Mouse (Mus musculus) spleen, adult 18-20 months (tissue): ENCODE results near the gene Osbpl9.

Experiments
- DNase-seq, 2 experiments: peaks; one replicate each; pipeline ENCODE4 v3.0.0; 2022; ENCODE audit warnings: mixed read lengths in 2 of 2

The Osbpl9 gene

GRCm38 (mm10) chr4:109102574-109102973, 99.5 kb downstream of the Osbpl9 start:
- DNase-seq = no peak

GRCm38 (mm10) chr4:109098861-109099260, 103.2 kb downstream of the Osbpl9 start:
- no peak for DNase-seq

GRCm38 (mm10) chr4:109094269-109094668, 107.8 kb downstream of the Osbpl9 start:
- DNase-seq = no peak

- no peak for DNase-seq
Measured at GRCm38 (mm10) chr4:109092344-109092743, 109.7 kb downstream of the Osbpl9 start.

DNA sequence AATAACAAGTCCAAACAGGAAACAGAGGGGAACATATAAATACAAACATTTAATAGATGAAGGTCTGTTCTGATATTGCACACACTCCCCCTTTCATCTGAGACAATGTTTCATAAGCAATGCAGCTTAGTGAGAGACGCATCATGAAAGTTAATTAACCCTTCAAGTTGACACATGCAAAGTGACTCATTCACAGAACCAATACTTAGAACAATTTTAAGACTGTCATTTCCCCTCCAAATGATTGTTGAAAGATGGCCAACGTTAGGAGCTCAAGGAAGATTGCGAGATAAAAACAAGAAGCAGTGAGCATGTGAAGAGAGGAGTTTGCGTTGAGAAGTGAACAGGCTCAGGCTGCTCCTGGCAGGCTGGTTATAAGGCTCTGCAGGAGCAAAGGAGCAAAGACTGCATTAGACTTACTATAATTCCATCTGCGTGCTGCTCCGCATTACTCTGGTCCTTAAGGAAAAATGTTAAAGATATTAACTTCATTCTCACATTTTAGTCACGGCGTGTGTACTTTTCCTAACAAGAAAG, 110.8 kb downstream of the Osbpl9 start:
- DNase-seq = no peak

DNA sequence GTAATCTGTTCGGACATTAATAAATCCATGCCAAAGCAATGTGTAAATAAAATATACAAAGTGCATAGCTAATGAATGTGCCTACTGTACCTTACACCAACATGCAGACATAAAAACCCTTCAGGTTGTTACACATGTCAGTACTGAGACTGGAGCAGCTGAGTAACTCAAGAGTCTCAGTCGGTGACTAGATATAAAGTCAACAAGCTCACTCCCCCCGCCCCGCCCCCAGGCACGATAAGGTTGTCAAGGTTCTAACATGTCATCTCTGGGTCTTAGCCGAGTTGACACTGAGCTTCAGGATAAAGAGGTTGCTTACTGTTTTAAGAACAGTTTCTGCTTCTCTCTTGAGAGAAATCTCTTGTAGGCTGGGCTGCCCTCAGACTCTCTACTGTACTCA, 112.1 kb downstream of the Osbpl9 start:
- no peak for DNase-seq

DNA sequence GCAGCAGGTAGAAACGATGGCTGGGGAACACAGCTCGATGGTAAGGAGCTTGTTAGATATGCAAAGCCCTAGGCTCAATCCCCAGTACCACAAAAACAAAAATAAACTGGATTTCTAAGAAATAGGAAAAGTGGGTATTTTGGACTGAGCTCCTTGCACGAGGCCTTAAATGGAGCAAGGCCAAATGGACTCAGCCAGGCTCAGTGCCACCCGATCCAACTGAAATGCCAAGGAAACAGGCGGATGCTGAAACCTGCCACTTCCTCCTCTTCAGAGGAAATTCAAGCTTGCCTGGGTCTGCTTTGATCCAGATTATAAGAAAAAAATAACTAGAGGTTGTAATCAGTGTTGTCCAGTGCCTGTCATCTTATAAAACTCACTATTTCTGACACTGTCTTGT, 112.9 kb downstream of the Osbpl9 start:
- no peak for DNase-seq

- no peak for DNase-seq
Measured at GRCm38 (mm10) chr4:109080118-109080517, 122.0 kb downstream of the Osbpl9 start.

- DNase-seq = no peak
Measured at GRCm38 (mm10) chr4:109079676-109080075, 122.4 kb downstream of the Osbpl9 start.

- no peak for DNase-seq
Measured at GRCm38 (mm10) chr4:109078941-109079340, 123.1 kb downstream of the Osbpl9 start.

GRCm38 (mm10) chr4:109073296-109073695, 128.8 kb downstream of the Osbpl9 start:
- no peak for DNase-seq

DNA sequence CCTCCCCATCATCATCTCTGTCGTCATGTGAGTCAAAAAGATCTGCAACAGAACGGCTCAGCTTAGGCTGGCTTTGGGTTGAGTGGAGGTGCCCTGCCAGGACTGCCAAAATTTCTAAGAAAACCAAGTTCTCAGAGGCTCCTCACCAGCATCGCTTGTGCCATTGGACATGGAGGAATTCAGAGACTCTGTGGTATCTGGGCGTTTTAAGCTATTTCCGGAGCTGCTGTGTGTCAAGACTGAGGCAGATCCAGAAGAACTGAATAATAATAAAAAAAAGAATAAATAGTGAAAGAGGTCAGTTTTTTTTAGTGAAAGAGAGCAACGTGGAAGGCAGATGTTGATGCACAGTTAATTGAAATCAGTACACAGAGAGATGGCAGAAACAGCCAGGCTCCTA, 129.2 kb downstream of the Osbpl9 start:
- DNase-seq = no peak

GRCm38 (mm10) chr4:109065714-109066113, 136.4 kb downstream of the Osbpl9 start:
- DNase-seq = no peak

DNA sequence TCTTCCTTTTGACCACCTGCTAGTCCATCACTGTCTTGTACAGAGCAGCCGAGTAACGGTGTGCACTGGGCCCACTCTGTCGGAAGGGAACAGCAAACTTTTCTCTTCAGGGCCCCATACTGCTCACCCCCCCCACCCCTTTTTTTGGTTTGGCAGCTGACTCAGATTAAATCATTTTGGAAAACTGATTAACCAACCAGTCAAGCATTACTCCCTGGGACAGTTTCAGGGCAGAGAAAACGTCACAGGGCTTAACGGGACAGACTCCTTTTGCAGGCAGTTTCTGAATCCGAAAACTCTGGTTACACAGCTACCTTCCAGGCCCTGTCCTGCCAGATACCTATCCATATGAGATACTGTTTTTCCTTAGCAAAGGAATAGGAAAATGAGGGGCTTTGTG, 137.1 kb downstream of the Osbpl9 start:
- DNase-seq = no peak

- DNase-seq = no peak
Measured at GRCm38 (mm10) chr4:109059255-109059821, 142.7 kb downstream of the Osbpl9 start.

- DNase-seq = no peak
Measured at GRCm38 (mm10) chr4:109057640-109058039, 144.4 kb downstream of the Osbpl9 start.

DNA sequence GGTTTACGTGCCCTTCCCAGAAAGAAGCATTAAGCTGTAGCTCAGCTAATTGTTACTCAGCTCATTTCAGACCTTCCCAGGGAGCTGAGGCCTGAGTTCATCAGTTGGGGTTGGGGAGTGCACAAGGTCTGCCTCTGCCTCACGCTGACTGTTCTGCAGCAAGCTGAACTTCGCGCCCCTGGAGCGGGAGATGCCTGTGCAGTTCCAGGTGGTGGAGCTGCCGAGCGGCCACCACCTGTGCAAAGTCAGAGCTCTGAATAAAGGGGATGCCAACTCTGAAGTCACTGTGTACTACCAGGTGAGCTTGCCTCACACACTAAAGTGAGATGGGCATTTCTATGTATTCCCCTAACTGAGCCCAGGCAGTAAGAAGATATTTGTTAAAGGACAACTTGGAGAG, 145.7 kb downstream of the Osbpl9 start:
- DNase-seq = no peak

DNA sequence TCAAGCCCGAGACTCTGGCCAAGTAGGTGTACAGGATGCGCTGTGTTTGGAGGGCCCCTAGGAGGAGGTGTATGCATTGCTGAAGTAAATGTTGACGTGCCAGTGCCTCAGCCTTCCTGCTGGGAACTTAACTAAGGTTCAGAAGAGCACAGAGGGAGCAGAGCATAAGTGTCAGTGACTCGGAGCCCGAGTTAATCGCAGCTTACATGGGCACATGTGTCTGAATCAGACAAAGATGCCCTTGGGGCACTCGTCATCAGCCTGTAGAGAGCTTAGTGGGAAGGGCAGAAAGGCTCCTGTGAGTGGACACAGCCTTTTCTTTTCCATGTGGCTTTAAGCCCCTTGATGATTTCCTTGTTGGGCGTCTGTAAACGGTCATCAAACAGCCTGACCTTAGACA, 148.1 kb downstream of the Osbpl9 start:
- no peak for DNase-seq

- no peak for DNase-seq
Measured at GRCm38 (mm10) chr4:109052282-109052681, 149.8 kb downstream of the Osbpl9 start.

GRCm38 (mm10) chr4:109048258-109048657, 153.8 kb downstream of the Osbpl9 start:
- DNase-seq = no peak

DNA sequence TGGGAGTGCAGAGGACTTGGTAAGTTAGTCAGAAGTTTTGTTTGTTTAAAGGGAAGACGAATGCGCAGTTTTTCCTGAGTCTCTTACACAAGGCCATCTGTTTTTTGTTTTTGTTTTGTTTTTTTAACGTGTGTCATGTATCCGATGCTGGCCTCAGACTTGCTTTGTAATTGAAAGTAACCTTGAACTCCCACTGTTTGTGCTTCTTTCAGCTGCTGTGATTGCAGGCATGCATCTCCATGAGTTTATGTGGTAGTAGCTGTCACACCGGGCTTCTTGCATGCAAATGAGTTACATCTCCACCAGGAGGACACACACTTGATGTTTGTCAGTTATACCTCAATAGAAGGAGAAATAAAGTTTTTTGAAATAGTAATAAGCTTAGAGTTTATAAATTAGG, 158.3 kb downstream of the Osbpl9 start:
- DNase-seq = no peak

GRCm38 (mm10) chr4:109043294-109043693, 158.8 kb downstream of the Osbpl9 start:
- no peak for DNase-seq

DNA sequence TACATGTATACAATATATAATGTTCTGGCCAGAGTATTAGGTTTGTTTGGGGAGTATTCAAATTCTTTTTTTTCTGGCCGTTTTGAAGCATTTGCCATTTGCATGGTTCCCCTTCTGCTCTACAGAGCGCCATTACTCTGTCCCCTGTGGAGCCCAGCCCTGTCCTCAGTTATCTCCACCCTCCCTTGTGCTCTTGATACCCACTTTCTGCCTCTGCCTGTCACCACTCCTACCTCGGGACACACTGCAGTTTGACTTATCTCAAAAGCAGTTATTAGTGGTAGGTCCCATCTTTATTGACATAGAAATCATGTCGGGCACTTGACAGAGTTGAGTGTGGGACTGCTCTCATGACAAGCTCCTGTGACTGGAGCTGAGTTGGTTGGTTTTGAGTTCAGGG, 159.3 kb downstream of the Osbpl9 start:
- DNase-seq = no peak

GRCm38 (mm10) chr4:109036327-109036726, 165.7 kb downstream of the Osbpl9 start:
- peak; percentile 28 to 61 for DNase-seq

GRCm38 (mm10) chr4:109030266-109030665, 171.8 kb downstream of the Osbpl9 start:
- no peak for DNase-seq
